Mouse (Mus musculus) bone marrow macrophage, adult 2 months (primary cell): ENCODE measurements around the gene Ppp2r5d.

Experiments used
- CTCF ChIP-seq: IDR thresholded peaks from 2 replicates; pipeline ENCODE4 v1.5.1; 2012; ENCODE audit warnings: low read depth, mild to moderate bottlenecking, low read length, moderate library complexity
- POLR2A ChIP-seq: IDR thresholded peaks from 2 replicates; pipeline ENCODE4 v1.6.1; 2012; ENCODE audit warnings: mild to moderate bottlenecking, low read depth, low read length, borderline replicate concordance

GRCm38 (mm10) chr17:46751056-46751793 is 46.3 kb upstream of the Ppp2r5d start:
- 0 out of 2 replicates have a peak, but pooled peaks have one; percentile 4 for TF ChIP-seq POLR2A
- TF ChIP-seq CTCF = no peak
